Mouse (Mus musculus) embryonic fibroblast, embryonic 13.5 days (primary cell): ENCODE measurements around the gene Gm21650. TPM values are rescaled to one million over a fixed set of nuclear protein-coding genes. Genes with fewer than 3 reads are reported as not detected.
"Not testable (repeated sequence)": the region's sequence is repeated elsewhere in the genome, so short reads cannot be mapped to it uniquely, and the experiment has no call there.

Experiments used
- H3K27ac ChIP-seq: 2 replicates; pipeline ENCODE4 v1.5.1; 2012; ENCODE audit warnings: low read length, control low read depth, inconsistent platforms; ENCODE audit not compliant: insufficient read depth
- H3K4me1 ChIP-seq: 2 replicates; pipeline ENCODE4 v1.6.1; 2011; ENCODE audit warnings: low read length; ENCODE audit not compliant: control insufficient read depth, insufficient read depth
- H3K4me3 ChIP-seq: 2 replicates; pipeline ENCODE4 v1.5.1; 2011; ENCODE audit warnings: mild to moderate bottlenecking, control low read depth, low read length; ENCODE audit not compliant: insufficient read depth
- polyA plus RNA-seq: library from polyadenylated mRNA; stranded (reverse); fragments of >200 nt; gene quantifications from 2 replicates; pipeline ENCODE4 v1.2.4, GENCODE M21; 2011; ENCODE audit warnings: low read depth; ENCODE audit not compliant: missing spikeins, insufficient read length

The Gm21650 gene
- not detected in 2 replicates for polyA plus RNA-seq

DNA sequence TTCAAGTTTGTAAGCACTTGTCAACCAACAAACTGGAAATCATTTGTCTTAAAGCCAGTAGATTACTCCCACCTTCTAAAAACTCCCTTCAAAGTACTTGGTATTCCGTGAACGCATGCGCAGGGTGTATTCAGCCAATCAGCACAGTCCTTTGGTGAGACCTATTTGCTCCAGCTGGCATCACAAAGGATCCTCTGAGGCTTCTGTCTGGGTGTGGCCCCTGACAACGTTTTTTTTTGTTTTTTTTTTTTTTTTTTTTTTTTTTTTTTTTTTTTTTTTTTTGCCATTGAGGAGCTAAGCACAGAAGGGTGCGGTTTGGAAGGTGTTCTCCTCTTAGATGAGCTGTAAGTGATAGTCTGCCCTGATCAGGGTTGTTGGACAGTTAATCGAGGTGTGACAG is at the start of gene Gm21650:
TSS of gene Gm21650 (plus strand) at position 301 of the 400 bp plus-strand sequence.
- H3K4me3 ChIP-seq, H3K27ac ChIP-seq, H3K4me1 ChIP-seq: not testable (repeated sequence)
